Mouse (Mus musculus) liver, adult 2 months (tissue): ENCODE results near the gene Drc7. TPM values are rescaled to one million over a fixed set of nuclear protein-coding genes. Genes with fewer than 3 reads are reported as not detected.

Source experiments
- DNase-seq: peaks from one replicate; pipeline ENCODE4 v3.0.0-alpha.2; 2011; ENCODE audit warnings: low read depth, low spot score; ENCODE audit errors: extremely low read depth
- H3K27ac ChIP-seq: fragments of 200-500 bp; replicated peaks from 2 replicates; pipeline ENCODE4 v1.5.1; 2012; ENCODE audit warnings: low read depth, mild to moderate bottlenecking, control low read depth, inconsistent platforms, low read length; ENCODE audit not compliant: insufficient read depth
- H3K27me3 ChIP-seq: fragments of 200-500 bp; 2 replicates; pipeline ENCODE4 v1.6.1; 2012; ENCODE audit warnings: mild to moderate bottlenecking, moderate library complexity, low read length, inconsistent platforms; ENCODE audit not compliant: control insufficient read depth, insufficient read depth
- H3K36me3 ChIP-seq: fragments of 200-500 bp; 2 replicates; pipeline ENCODE4 v1.6.1; 2012; ENCODE audit warnings: low read length, inconsistent platforms; ENCODE audit not compliant: control insufficient read depth, insufficient read depth
- H3K4me1 ChIP-seq: fragments of 200-500 bp; 2 replicates; pipeline ENCODE4 v1.6.1; 2011; ENCODE audit warnings: low read length; ENCODE audit not compliant: control insufficient read depth, insufficient read depth
- H3K4me3 ChIP-seq: fragments of 200-500 bp; 2 replicates; pipeline ENCODE4 v1.5.1; 2011; ENCODE audit warnings: low read depth, mild to moderate bottlenecking, control low read depth, low read length, moderate library complexity; ENCODE audit not compliant: insufficient read depth
- H3K79me2 ChIP-seq: fragments of 200-500 bp; 2 replicates; pipeline ENCODE4 v1.6.1; 2012; ENCODE audit warnings: inconsistent platforms, mild to moderate bottlenecking, low read length, moderate library complexity; ENCODE audit not compliant: control insufficient read depth, insufficient read depth
- H3K9ac ChIP-seq: fragments of 200-500 bp; 2 replicates; pipeline ENCODE4 v1.6.1; 2012; ENCODE audit warnings: low read depth, mild to moderate bottlenecking, control low read depth, inconsistent platforms, low read length
- CTCF ChIP-seq: fragments of 200-500 bp; IDR thresholded peaks from 2 replicates; pipeline ENCODE4 v1.5.1; 2011; ENCODE audit warnings: low read depth, low read length, control low read depth
- POLR2A ChIP-seq: fragments of 200-500 bp; IDR thresholded peaks from 2 replicates; pipeline ENCODE4 v1.6.1; 2011; ENCODE audit warnings: low read length, control low read depth; ENCODE audit not compliant: insufficient read depth; ENCODE audit errors: extremely low read depth
- WGBS: fragments of 180-500 bp; shearing (Covaris S2); methylation state at CpG from one replicate; pipeline ENCODE4 v1.1.7; 2018; 5-methylcytosine and 5-hydroxymethylcytosine counted together
- polyA plus RNA-seq: library from polyadenylated mRNA; depleted of rRNA; stranded (reverse); fragments of >200 nt; gene quantifications from 2 replicates; pipeline ENCODE4 v1.2.3, GENCODE M21; 2012
- total RNA-seq: library from RNA; depleted of rRNA; stranded (reverse); fragments of >200 nt; gene quantifications from 2 replicates; pipeline ENCODE4 v1.2.3, GENCODE M21; 2014

Gene Drc7
- total and polyA plus RNA-seq, 2 experiments: not detected

- WGBS: 11% methylated on average over 11 of the region's 11 CpGs
- DNase-seq: no peak
- Histone ChIP-seq H3K4me1 (peaks cover 3% of the 10 kb centered on the region; the same call in 1 of the 2 replicates), H3K36me3 (no peaks in the 10 kb centered on the region), H3K79me2 (no peaks in the 10 kb centered on the region), H3K9ac (peak overlapping the region; percentile 65), H3K4me3 (peak overlapping the region; percentile 84), H3K27ac (no peak overlapping the region), H3K27me3 (no peaks in the 10 kb centered on the region)
- TF ChIP-seq POLR2A: no peak
- TF ChIP-seq CTCF: no peak
Measured at GRCm38 (mm10) chr8:95081650-95082049, 26.7 kb downstream of the Drc7 start.

GRCm38 (mm10) chr8:95084261-95084660 lies 29.4 kb downstream of the Drc7 start:
- no peaks in the 10 kb centered on the region for H3K79me2 ChIP-seq
- H3K4me1 ChIP-seq: peaks cover 3% of the 10 kb centered on the region; the same call in 1 of the 2 replicates
- 88% methylated on average over 4 of the region's 4 CpGs for WGBS
- H3K4me3 ChIP-seq: no peak overlapping the region
- H3K36me3 ChIP-seq: no peaks in the 10 kb centered on the region
- H3K27me3 ChIP-seq: no peaks in the 10 kb centered on the region
- no peak for DNase-seq
- no peak overlapping the region for H3K9ac ChIP-seq
- H3K27ac ChIP-seq: no peak overlapping the region
- no peak for TF ChIP-seq CTCF
- no peak for TF ChIP-seq POLR2A

- Histone ChIP-seq H3K4me3 (no peak overlapping the region), H3K27me3 (no peaks in the 10 kb centered on the region), H3K79me2 (no peaks in the 10 kb centered on the region), H3K36me3 (no peaks in the 10 kb centered on the region), H3K4me1 (peaks cover 3% of the 10 kb centered on the region; the same call in 1 of the 2 replicates), H3K9ac (no peak overlapping the region), H3K27ac (no peak overlapping the region)
- DNase-seq: no peak
- TF ChIP-seq POLR2A (no peak), CTCF (no peak)
- 85% methylated on average over 10 of the region's 10 CpGs for WGBS
Measured at GRCm38 (mm10) chr8:95084744-95085431, 30.0 kb downstream of the Drc7 start.

GRCm38 (mm10) chr8:95085432-95086141 lies 30.7 kb downstream of the Drc7 start:
- DNase-seq: no peak
- 79% methylated on average over 7 of the region's 7 CpGs for WGBS

GRCm38 (mm10) chr8:95093574-95093973 lies 38.7 kb downstream of the Drc7 start:
- Histone ChIP-seq H3K27ac (no peak overlapping the region), H3K4me1 (no peaks in the 10 kb centered on the region), H3K4me3 (no peak overlapping the region), H3K36me3 (no peaks in the 10 kb centered on the region), H3K9ac (no peak overlapping the region), H3K27me3 (no peaks in the 10 kb centered on the region), H3K79me2 (no peaks in the 10 kb centered on the region)
- WGBS: 58% methylated on average over 4 of the region's 4 CpGs
- no peak for DNase-seq
- TF ChIP-seq POLR2A (no peak), CTCF (no peak)

More at GRCm38 (mm10) chr8:95085432-95086141, 30.7 kb downstream of the Drc7 start:
- H3K36me3 ChIP-seq: no peaks in the 10 kb centered on the region
- no peak for TF ChIP-seq POLR2A
- TF ChIP-seq CTCF: no peak
- H3K9ac ChIP-seq: no peak overlapping the region
- H3K27me3 ChIP-seq: no peaks in the 10 kb centered on the region
- H3K4me1 ChIP-seq: peaks cover 3% of the 10 kb centered on the region; the same call in 1 of the 2 replicates
- H3K4me3 ChIP-seq: no peak overlapping the region
- H3K79me2 ChIP-seq: no peaks in the 10 kb centered on the region
- H3K27ac ChIP-seq: no peak overlapping the region

- no peak overlapping the region for H3K4me3 ChIP-seq
- H3K79me2 ChIP-seq: no peaks in the 10 kb centered on the region
- no peaks in the 10 kb centered on the region for H3K4me1 ChIP-seq
- no peak overlapping the region for H3K27ac ChIP-seq
- no peak for DNase-seq
- no peaks in the 10 kb centered on the region for H3K27me3 ChIP-seq
- TF ChIP-seq POLR2A (no peak), CTCF (peak; percentile 99)
- peaks cover 7% of the 10 kb centered on the region; the same call in 1 of the 2 replicates for H3K36me3 ChIP-seq
- no peak overlapping the region for H3K9ac ChIP-seq
- WGBS: 34% methylated on average over 5 of the region's 5 CpGs
Measured at GRCm38 (mm10) chr8:95099009-95099408, 44.1 kb downstream of the Drc7 start.
